ENCODE assay signal across 12 mouse cellular contexts in the genomic region with DNA sequence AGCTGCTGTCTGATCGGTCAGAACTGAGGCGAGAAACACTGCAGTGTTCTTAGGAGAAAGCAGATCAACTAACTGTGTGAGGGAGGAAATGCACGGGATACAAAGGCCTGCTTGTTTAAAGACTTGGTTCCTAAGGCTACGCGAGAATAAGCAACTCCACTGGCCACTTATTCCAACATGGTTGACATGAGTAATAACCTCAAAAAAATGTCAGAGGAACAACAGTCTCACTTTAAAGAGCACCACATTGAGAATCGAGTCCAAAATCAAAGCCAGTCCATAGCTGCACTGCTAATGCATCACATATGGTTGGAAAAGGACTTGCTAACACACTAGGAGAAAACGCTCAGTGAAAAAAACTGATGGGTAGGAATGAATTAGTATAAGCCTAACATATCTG.
A peak's percentile ranks its signal among the peaks of the same experiment; 100 is the strongest.
DNase-seq lines count a peak whose midpoint lies in the region; ATAC-seq and TF ChIP-seq lines count a peak whose summit lies in the region.
"Had no signal": no experiment of that assay in that cellular context is flagged by ENCODE, and none has a peak within 500 bp of the region (broad histone marks: within the 10 kb centered on the region; RNA-seq: fewer than 3 reads in every experiment).

No protein-coding gene starts in this region.

- H3K9me3 ChIP-seq in kidney, postnatal 0 days (replicated peaks; ENCODE audit: low read length), result no peaks in the 10 kb centered on the region
- no peaks in the 10 kb centered on the region for H3K9me3 ChIP-seq in kidney, embryonic 14.5 days (ENCODE audit: control insufficient read depth, low read length)
- no peaks in the 10 kb centered on the region for H3K9me3 ChIP-seq in embryonic facial prominence, embryonic 10.5 days
- no peaks in the 10 kb centered on the region for H3K9me3 ChIP-seq in hindbrain, embryonic 15.5 days
- H3K9me3 ChIP-seq: heart, embryonic 10.5 days; kidney, embryonic 15.5 days had no signal

- H3K36me3 ChIP-seq in kidney, postnatal 0 days (ENCODE audit: insufficient read depth, low read length), result 0 out of 2 replicates have a peak, but pooled peaks cover 9% of the 10 kb centered on the region
- 0 out of 2 replicates have a peak, but pooled peaks cover 12% of the 10 kb centered on the region for H3K36me3 ChIP-seq in kidney, embryonic 14.5 days (ENCODE audit: control insufficient read depth, insufficient read depth, low read length)
- peaks cover 35% of the 10 kb centered on the region for H3K36me3 ChIP-seq in embryonic facial prominence, embryonic 10.5 days (replicated peaks)
- no peaks in the 10 kb centered on the region; the same call in 1 of the 2 replicates for H3K36me3 ChIP-seq in hindbrain, embryonic 15.5 days
- H3K36me3 ChIP-seq: heart, embryonic 10.5 days had no signal

- no peak overlapping the region for H3K9ac ChIP-seq in kidney, postnatal 0 days (ENCODE audit: low read depth, low read length)
- no peak overlapping the region for H3K9ac ChIP-seq in kidney, embryonic 14.5 days (ENCODE audit: low read depth, low read length)
- no peak overlapping the region for H3K9ac ChIP-seq in hindbrain, embryonic 15.5 days
- H3K9ac ChIP-seq: kidney, embryonic 15.5 days had no signal

- no peak overlapping the region for H3K4me2 ChIP-seq in kidney, postnatal 0 days (ENCODE audit: low read length)
- H3K4me2 ChIP-seq in kidney, embryonic 14.5 days (replicated peaks; ENCODE audit: low read depth, low read length), result no peak overlapping the region
- no peak overlapping the region for H3K4me2 ChIP-seq in hindbrain, embryonic 15.5 days
- H3K4me2 ChIP-seq: kidney, embryonic 15.5 days had no signal

- H3K27ac ChIP-seq in kidney, postnatal 0 days, result no peak overlapping the region
- H3K27ac ChIP-seq in kidney, embryonic 14.5 days (ENCODE audit: low read depth, low read length), result no peak overlapping the region
- H3K27ac ChIP-seq in embryonic facial prominence, embryonic 10.5 days (replicated peaks), result peak overlapping the region; percentile 80
- peak overlapping the region; percentile 66 for H3K27ac ChIP-seq in hindbrain, embryonic 15.5 days (replicated peaks)
- H3K27ac ChIP-seq in olfactory bulb, adult 2 months (ENCODE audit: insufficient read depth, low read depth, low read length), result 0 out of 2 replicates have a peak overlapping the region, but pooled peaks have one; percentile 50
- H3K27ac ChIP-seq: heart, embryonic 10.5 days; kidney, embryonic 15.5 days; macrophage had no signal

- no peak for TF ChIP-seq POLR2A in olfactory bulb, adult 2 months (IDR thresholded peaks at IDR 0.05; ENCODE audit: insufficient read depth, low read depth, low read length)

- WGBS in kidney, postnatal 0 days, result 60% methylated on average over 7 of the region's 7 CpGs
- WGBS in kidney, embryonic 14.5 days, result 65% methylated on average over 7 of the region's 7 CpGs
- WGBS in embryonic facial prominence, embryonic 10.5 days, result 40% methylated on average over 7 of the region's 7 CpGs
- WGBS in hindbrain, embryonic 15.5 days, result 64% methylated on average over 7 of the region's 7 CpGs
- WGBS in olfactory bulb, adult 2 months, result 60% methylated on average over 7 of the region's 7 CpGs

- DNase-seq in kidney, postnatal 0 days (ENCODE audit: low spot score), result peak; percentile 39
- peak; percentile 29 for DNase-seq in embryonic facial prominence, embryonic 10.5 days (ENCODE audit: low spot score)
- DNase-seq in cerebellum, adult 8-10 months, result no peak
- DNase-seq in cerebellum, adult 18-20 months, result no peak
- DNase-seq: thymus, adult 18-20 months had no signal

- H3K4me3 ChIP-seq in kidney, postnatal 0 days (replicated peaks; ENCODE audit: low read depth, low read length), result no peak overlapping the region
- H3K4me3 ChIP-seq in kidney, embryonic 14.5 days (ENCODE audit: low read length), result no peak overlapping the region
- no peak overlapping the region for H3K4me3 ChIP-seq in embryonic facial prominence, embryonic 10.5 days
- H3K4me3 ChIP-seq in hindbrain, embryonic 15.5 days, result no peak overlapping the region
- H3K4me3 ChIP-seq in olfactory bulb, adult 2 months (ENCODE audit: insufficient read depth, low read depth, low read length), result no peak overlapping the region
- H3K4me3 ChIP-seq: heart, embryonic 10.5 days; kidney, embryonic 15.5 days had no signal

- no peaks in the 10 kb centered on the region for H3K27me3 ChIP-seq in kidney, postnatal 0 days (ENCODE audit: insufficient read depth, low read length)
- no peaks in the 10 kb centered on the region for H3K27me3 ChIP-seq in kidney, embryonic 14.5 days (ENCODE audit: control insufficient read depth, insufficient read depth, low read length)
- H3K27me3 ChIP-seq in embryonic facial prominence, embryonic 10.5 days (replicated peaks; ENCODE audit: low read depth, poor library complexity, severe bottlenecking), result no peaks in the 10 kb centered on the region
- H3K27me3 ChIP-seq in hindbrain, embryonic 15.5 days, result no peaks in the 10 kb centered on the region
- H3K27me3 ChIP-seq: kidney, embryonic 15.5 days had no signal

- ATAC-seq in kidney, postnatal 0 days (replicated peaks; ENCODE audit: low FRiP score, low read depth), result no peak
- no peak for ATAC-seq in kidney, embryonic 14.5 days (ENCODE audit: low FRiP score, low TSS enrichment)
- ATAC-seq in hindbrain, embryonic 15.5 days (ENCODE audit: low FRiP score, low read depth), result no peak
- ATAC-seq: activated CD4-positive, CD25-positive, alpha-beta regulatory T cell, adult 4 months had no signal

- H3K4me1 ChIP-seq in kidney, postnatal 0 days (replicated peaks; ENCODE audit: insufficient read depth, low read length), result no peaks in the 10 kb centered on the region
- no peaks in the 10 kb centered on the region for H3K4me1 ChIP-seq in kidney, embryonic 14.5 days (ENCODE audit: control insufficient read depth, insufficient read depth, low read length)
- H3K4me1 ChIP-seq in embryonic facial prominence, embryonic 10.5 days, result peaks cover 15% of the 10 kb centered on the region
- H3K4me1 ChIP-seq in hindbrain, embryonic 15.5 days (replicated peaks), result no peaks in the 10 kb centered on the region
- H3K4me1 ChIP-seq in olfactory bulb, adult 2 months (ENCODE audit: control insufficient read depth, insufficient read depth, low read length), result no peaks in the 10 kb centered on the region
- H3K4me1 ChIP-seq: heart, embryonic 10.5 days had no signal

- no peak for TF ChIP-seq CTCF in kidney, postnatal 0 days (IDR thresholded peaks at IDR 0.05; ENCODE audit: low read depth)
- no peak for TF ChIP-seq CTCF in olfactory bulb, adult 2 months (IDR thresholded peaks at IDR 0.05; ENCODE audit: insufficient read depth, low read depth, low read length)

Comparison
In these comparisons a context has a peak if more than half of its experiments do, and no peak if none do; other contexts are left out.
1. DNase-seq: peak in kidney, postnatal 0 days (single experiment) and embryonic facial prominence, embryonic 10.5 days (single experiment); none in cerebellum, adult 8-10 months (single experiment) and cerebellum, adult 18-20 months (0 of 2).
2. H3K27ac ChIP-seq: peak in embryonic facial prominence, embryonic 10.5 days (single experiment), hindbrain, embryonic 15.5 days (single experiment) and olfactory bulb, adult 2 months (single experiment); none in kidney, postnatal 0 days (single experiment) and kidney, embryonic 14.5 days (single experiment).